Mouse (Mus musculus) liver, postnatal 0 days (tissue): ENCODE measurements around the gene Fras1. TPM values are rescaled to one million over a fixed set of nuclear protein-coding genes. Genes with fewer than 3 reads are reported as not detected.

Experiments
- ATAC-seq: fragments of 200-750 bp; cut with Nextera tagmentation; 2 replicates; pipeline ENCODE4 v1.8.0; 2017; ENCODE audit warnings: mild to moderate bottlenecking, moderate library complexity
- DNase-seq: peaks from one replicate; pipeline ENCODE4 v3.0.0-alpha.2; 2016
- H3K27ac ChIP-seq: fragments of 300-500 bp; sonication (generic); 2 replicates; pipeline ENCODE4 v1.5.1; 2014; ENCODE audit warnings: antibody characterized with exemption, moderate library complexity, mild to moderate bottlenecking, low read depth
- H3K27me3 ChIP-seq: fragments of 300-500 bp; sonication (generic); 2 replicates; pipeline ENCODE4 v1.6.1; 2014; ENCODE audit warnings: low read length, control low read depth, mixed read lengths; ENCODE audit not compliant: insufficient read depth
- H3K36me3 ChIP-seq: fragments of 300-500 bp; sonication (generic); replicated peaks from 2 replicates; pipeline ENCODE4 v1.6.1; 2014; ENCODE audit warnings: mild to moderate bottlenecking, control low read depth, low read length, moderate library complexity, mixed read lengths; ENCODE audit not compliant: insufficient read depth
- H3K4me1 ChIP-seq: fragments of 300-500 bp; sonication (generic); 2 replicates; pipeline ENCODE4 v1.6.1; 2014; ENCODE audit warnings: antibody characterized with exemption, mild to moderate bottlenecking, control low read depth; ENCODE audit not compliant: insufficient read depth
- H3K4me2 ChIP-seq: fragments of 300-500 bp; sonication (generic); 2 replicates; pipeline ENCODE4 v1.6.1; 2014; ENCODE audit warnings: low read depth, mild to moderate bottlenecking, low read length, moderate library complexity, mixed read lengths
- H3K4me3 ChIP-seq: fragments of 300-500 bp; sonication (generic); 2 replicates; pipeline ENCODE4 v1.5.1; 2014; ENCODE audit warnings: low read depth, low read length
- H3K9ac ChIP-seq: fragments of 300-500 bp; sonication (generic); replicated peaks from 2 replicates; pipeline ENCODE4 v1.6.1; 2014; ENCODE audit warnings: mild to moderate bottlenecking, moderate library complexity
- H3K9me3 ChIP-seq: fragments of 300-500 bp; sonication (generic); 2 replicates; pipeline ENCODE4 v1.6.1; 2016; ENCODE audit warnings: mild to moderate bottlenecking, control low read depth, low read length, mixed read lengths
- CTCF ChIP-seq: sonication (generic); IDR thresholded peaks from 2 replicates; pipeline ENCODE4 v1.5.1; 2016; ENCODE audit warnings: antibody characterized with exemption, low read depth
- EP300 ChIP-seq: IDR thresholded peaks from 2 replicates; pipeline ENCODE4 v1.6.1; 2016; ENCODE audit warnings: antibody characterized with exemption, low read depth, mild to moderate bottlenecking
- WGBS: fragments of 180-500 bp; shearing (Covaris S2); extraction: QIAGEN DNeasy Blood & Tissue Kit; methylation state at CpG from one replicate; pipeline ENCODE4 v1.1.7; 2014; ENCODE audit not compliant: insufficient replicate concordance; 5-methylcytosine and 5-hydroxymethylcytosine counted together
- polyA plus RNA-seq: library from polyadenylated mRNA; unstranded; fragments of >200 nt; fragmentation: Nextera tagmentation; extraction: Ambion mirVana; gene quantifications from 2 replicates; pipeline ENCODE4 v1.2.1, GENCODE M21; 2015

Fras1 gene
- polyA plus RNA-seq, 1 experiment from 2014 or later: 0.41 TPM

- H3K4me3 ChIP-seq: no peak overlapping the region
- no peak for TF ChIP-seq CTCF
- TF ChIP-seq EP300: no peak
- no peak overlapping the region for H3K4me2 ChIP-seq
- ATAC-seq: no peak
- H3K27ac ChIP-seq: no peak overlapping the region
- peaks cover 7% of the 10 kb centered on the region for H3K4me1 ChIP-seq
- H3K36me3 ChIP-seq: no peaks in the 10 kb centered on the region
- 63% methylated on average over 4 of the region's 4 CpGs for WGBS
- H3K9ac ChIP-seq: no peak overlapping the region
- no peaks in the 10 kb centered on the region for H3K27me3 ChIP-seq
- DNase-seq: no peak
- H3K9me3 ChIP-seq: no peaks in the 10 kb centered on the region
Measured at GRCm38 (mm10) chr5:96459605-96460004, 85.8 kb downstream of the Fras1 start.

- no peak overlapping the region for H3K9ac ChIP-seq
- WGBS: 79% methylated on average over 2 of the region's 2 CpGs
- H3K4me1 ChIP-seq: peaks cover 2% of the 10 kb centered on the region; the same call in 1 of the 2 replicates
- no peak overlapping the region for H3K4me3 ChIP-seq
- no peaks in the 10 kb centered on the region for H3K36me3 ChIP-seq
- H3K9me3 ChIP-seq: no peaks in the 10 kb centered on the region
- DNase-seq (no peak), ATAC-seq (no peak)
- no peaks in the 10 kb centered on the region for H3K27me3 ChIP-seq
- no peak overlapping the region for H3K27ac ChIP-seq
- no peak overlapping the region for H3K4me2 ChIP-seq
- no peak for TF ChIP-seq CTCF
- no peak for TF ChIP-seq EP300
Measured at GRCm38 (mm10) chr5:96462197-96462596, 88.4 kb downstream of the Fras1 start.

DNA sequence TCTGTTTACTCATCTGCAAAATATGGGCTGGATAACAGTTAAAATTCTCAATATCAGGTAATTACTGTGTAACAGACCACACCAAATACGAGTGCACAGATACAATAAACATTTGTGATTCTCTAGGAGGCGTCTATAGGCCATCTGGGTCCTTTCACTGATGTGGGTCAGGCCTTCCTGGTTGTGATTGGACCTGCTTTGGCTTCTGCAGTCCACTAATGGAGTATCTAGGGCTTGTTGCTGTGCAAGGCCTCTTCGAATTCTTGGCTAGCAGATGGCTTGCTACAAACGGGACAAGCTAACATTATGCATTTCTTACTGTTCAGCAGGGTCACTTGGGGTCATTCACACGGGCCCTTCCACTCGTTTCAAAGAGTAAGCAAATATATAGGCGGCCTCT, 92.7 kb downstream of the Fras1 start:
- no peak overlapping the region for H3K27ac ChIP-seq
- no peaks in the 10 kb centered on the region for H3K4me1 ChIP-seq
- no peaks in the 10 kb centered on the region for H3K36me3 ChIP-seq
- H3K4me2 ChIP-seq: no peak overlapping the region
- no peak overlapping the region for H3K9ac ChIP-seq
- H3K27me3 ChIP-seq: no peaks in the 10 kb centered on the region
- H3K4me3 ChIP-seq: no peak overlapping the region
- TF ChIP-seq CTCF: no peak
- no peak for TF ChIP-seq EP300
- ATAC-seq (no peak), DNase-seq (no peak)
- H3K9me3 ChIP-seq: no peaks in the 10 kb centered on the region
- 37% methylated on average over 7 of the region's 7 CpGs for WGBS

- no peak for DNase-seq
- WGBS: 56% methylated on average over 3 of the region's 3 CpGs
- no peak for ATAC-seq
Measured at GRCm38 (mm10) chr5:96471995-96472394, 98.2 kb downstream of the Fras1 start.

DNA sequence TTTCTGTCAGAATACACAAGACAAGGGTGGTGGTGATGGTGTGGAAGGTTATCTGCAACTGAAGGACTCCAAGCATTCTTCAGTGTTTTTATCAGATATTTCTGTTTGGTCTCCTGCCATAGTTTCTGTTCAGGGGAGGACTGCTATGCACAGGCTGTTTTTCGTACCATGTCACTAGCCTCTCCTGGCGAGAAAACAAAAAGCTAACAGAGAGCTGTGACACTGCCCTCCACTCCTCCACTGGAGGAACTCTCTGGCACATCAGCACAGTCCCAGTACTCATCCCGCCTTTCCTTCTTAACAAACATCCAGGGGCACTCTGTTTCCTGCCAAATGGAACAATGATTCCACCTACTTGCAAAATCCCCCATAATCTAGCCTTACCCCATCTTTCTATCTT, 101.7 kb downstream of the Fras1 start:
- H3K27ac ChIP-seq: no peak overlapping the region
- no peaks in the 10 kb centered on the region for H3K36me3 ChIP-seq
- H3K4me1 ChIP-seq: no peaks in the 10 kb centered on the region
- no peaks in the 10 kb centered on the region for H3K9me3 ChIP-seq
- ATAC-seq (no peak), DNase-seq (no peak)
- no peak overlapping the region for H3K4me3 ChIP-seq
- 61% methylated on average over 3 of the region's 3 CpGs for WGBS
- TF ChIP-seq CTCF (no peak), EP300 (no peak)
- H3K27me3 ChIP-seq: no peaks in the 10 kb centered on the region
- no peak overlapping the region for H3K4me2 ChIP-seq
- H3K9ac ChIP-seq: no peak overlapping the region

More at GRCm38 (mm10) chr5:96471995-96472394, 98.2 kb downstream of the Fras1 start:
- no peak overlapping the region for H3K9ac ChIP-seq
- no peaks in the 10 kb centered on the region for H3K27me3 ChIP-seq
- H3K36me3 ChIP-seq: no peaks in the 10 kb centered on the region
- no peak overlapping the region for H3K4me2 ChIP-seq
- H3K4me1 ChIP-seq: no peaks in the 10 kb centered on the region
- no peaks in the 10 kb centered on the region for H3K9me3 ChIP-seq
- no peak overlapping the region for H3K27ac ChIP-seq
- TF ChIP-seq EP300 (no peak), CTCF (no peak)
- H3K4me3 ChIP-seq: no peak overlapping the region

DNA sequence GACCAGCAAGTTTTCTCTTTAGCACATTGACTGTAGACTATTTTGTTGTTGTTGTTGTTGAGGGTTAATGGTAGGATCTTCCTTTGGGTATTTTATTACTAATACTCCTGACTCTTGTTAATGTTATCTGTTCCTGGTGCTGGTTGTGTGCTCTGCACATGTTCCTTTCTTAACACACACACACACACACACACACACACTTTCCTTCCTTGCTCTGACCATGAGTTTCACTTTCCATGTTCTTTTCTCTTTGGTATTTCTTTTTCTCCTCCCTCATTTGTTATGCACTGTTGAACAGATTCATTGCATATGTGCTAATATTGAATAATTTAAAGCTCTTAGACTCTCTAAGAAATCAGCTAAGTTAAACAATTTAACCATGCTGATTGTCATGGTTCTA, 105.2 kb downstream of the Fras1 start:
- DNase-seq (no peak), ATAC-seq (no peak)
- no peak overlapping the region for H3K4me2 ChIP-seq
- H3K9ac ChIP-seq: no peak overlapping the region
- H3K27ac ChIP-seq: no peak overlapping the region
- no peaks in the 10 kb centered on the region for H3K36me3 ChIP-seq
- H3K27me3 ChIP-seq: no peaks in the 10 kb centered on the region
- no peaks in the 10 kb centered on the region for H3K4me1 ChIP-seq
- no peaks in the 10 kb centered on the region for H3K9me3 ChIP-seq
- H3K4me3 ChIP-seq: no peak overlapping the region
- TF ChIP-seq EP300: no peak
- TF ChIP-seq CTCF: no peak

DNA sequence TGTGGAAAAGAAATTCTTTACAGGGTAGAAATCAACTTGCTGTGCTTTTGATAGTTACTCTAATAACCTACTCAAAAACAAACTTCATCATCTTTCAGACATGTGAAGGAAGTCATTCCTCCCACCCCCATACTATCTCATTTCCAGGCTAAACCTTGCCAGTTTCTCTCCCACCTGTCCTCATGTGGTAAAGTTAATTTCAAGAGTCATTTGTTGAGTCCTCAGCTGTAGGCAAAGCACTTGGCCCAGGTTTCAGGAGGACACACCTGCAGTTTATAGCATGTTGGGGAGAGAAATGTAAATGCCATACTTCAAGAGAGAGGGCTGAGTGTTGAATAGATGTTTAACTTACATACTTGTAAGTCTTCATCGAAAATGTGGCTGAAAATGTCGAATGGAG, 107.4 kb downstream of the Fras1 start:
- WGBS: 61% methylated on average over 2 of the region's 2 CpGs
- Histone ChIP-seq H3K27ac (no peak overlapping the region), H3K9me3 (no peaks in the 10 kb centered on the region), H3K4me1 (no peaks in the 10 kb centered on the region), H3K4me3 (no peak overlapping the region), H3K4me2 (no peak overlapping the region), H3K36me3 (no peaks in the 10 kb centered on the region), H3K9ac (no peak overlapping the region), H3K27me3 (no peaks in the 10 kb centered on the region)
- DNase-seq: no peak
- ATAC-seq: no peak
- TF ChIP-seq CTCF (no peak), EP300 (no peak)
